8 mouse cellular contexts compared by ENCODE assay signal in genomic region chr5:66368966-66369365, GRCm38 (mm10).
A peak's percentile ranks its signal among the peaks of the same experiment; 100 is the strongest.
DNase-seq lines count a peak whose midpoint lies in the region; ATAC-seq and TF ChIP-seq lines count a peak whose summit lies in the region.

No protein-coding gene starts in this region.

- H3K27me3 ChIP-seq in heart, postnatal 0 days (ENCODE audit: control insufficient read depth, insufficient read depth, low read length) = no peaks in the 10 kb centered on the region

- H3K4me1 ChIP-seq in heart, postnatal 0 days (ENCODE audit: control insufficient read depth, insufficient read depth) = peaks cover 9% of the 10 kb centered on the region

- no peak for TF ChIP-seq EP300 in heart, postnatal 0 days (IDR thresholded peaks at IDR 0.05; ENCODE audit: low read depth)

- peak; percentile 72; the same call in 1 of the 2 replicates for ATAC-seq in heart, postnatal 0 days (ENCODE audit: insufficient read depth, low read depth)
- peak; percentile 92 for ATAC-seq in megakaryocyte progenitor cell, adult 5-6 weeks (replicated peaks; ENCODE audit: poor library complexity)

- H3K36me3 ChIP-seq in heart, postnatal 0 days (replicated peaks; ENCODE audit: control insufficient read depth, insufficient read depth, low read length) = peaks cover 18% of the 10 kb centered on the region

- H3K9me3 ChIP-seq in heart, postnatal 0 days (replicated peaks; ENCODE audit: control insufficient read depth, low read length) = no peaks in the 10 kb centered on the region

- no peak overlapping the region for H3K9ac ChIP-seq in heart, postnatal 0 days (replicated peaks; ENCODE audit: low read depth, low read length)

- H3K4me3 ChIP-seq in heart, postnatal 0 days (ENCODE audit: low read depth, low read length) = no peak overlapping the region

- H3K4me2 ChIP-seq in heart, postnatal 0 days (ENCODE audit: low read depth, low read length) = no peak overlapping the region

- 37% methylated on average over 7 of the region's 7 CpGs for WGBS in heart, postnatal 0 days

- no peak overlapping the region for H3K27ac ChIP-seq in heart, postnatal 0 days (ENCODE audit: low read depth)

- TF ChIP-seq CTCF in heart, postnatal 0 days (IDR thresholded peaks at IDR 0.05; ENCODE audit: low read depth) = peak; percentile 95

- peak; percentile 60 for DNase-seq in heart, postnatal 0 days (ENCODE audit: low spot score)
- no peak for DNase-seq in heart, adult 9 months (ENCODE audit: low spot score in 2 of 2)
- peak; percentile 44 for DNase-seq in urinary bladder, postnatal 25 days (ENCODE audit: low spot score)
- no peak for DNase-seq in urinary bladder, adult 2 months (ENCODE audit: low spot score)
- DNase-seq in embryo, embryonic 10 days (ENCODE audit: low spot score) = peak; percentile 89
- peak; percentile 65 for DNase-seq in induced T-regulatory cell, adult 2 months (ENCODE audit: low read depth)
- peak; percentile 9 to 67 for DNase-seq in spleen, postnatal 10 days (ENCODE audit: low spot score in 2 of 2)

Comparison
In these comparisons a context has a peak if more than half of its experiments do, and no peak if none do; other contexts are left out.
1. DNase-seq: peak in heart, postnatal 0 days (single experiment), urinary bladder, postnatal 25 days (single experiment), embryo, embryonic 10 days (single experiment), induced T-regulatory cell, adult 2 months (single experiment) and spleen, postnatal 10 days (2 of 2); none in heart, adult 9 months (0 of 2) and urinary bladder, adult 2 months (single experiment).